Mouse (Mus musculus) brain, embryonic 14.5 days (tissue): ENCODE data around the gene Spin1. TPM values are rescaled to one million over a fixed set of nuclear protein-coding genes. Genes with fewer than 3 reads are reported as not detected.

Experiments used
- DNase-seq: peaks from one replicate; pipeline ENCODE4 v3.0.0-alpha.2; 2011; ENCODE audit warnings: low read depth
- CTCF ChIP-seq: fragments of 200-500 bp; IDR thresholded peaks from 2 replicates; pipeline ENCODE4 v1.5.1; 2012; ENCODE audit warnings: inconsistent platforms, mild to moderate bottlenecking, moderate library complexity, borderline replicate concordance; ENCODE audit not compliant: insufficient read depth, insufficient read length; ENCODE audit errors: extremely low read depth
- POLR2A ChIP-seq: fragments of 200-500 bp; IDR thresholded peaks from 2 replicates; pipeline ENCODE4 v1.6.1; 2012; ENCODE audit warnings: mild to moderate bottlenecking, inconsistent platforms, borderline replicate concordance; ENCODE audit not compliant: poor library complexity, insufficient read depth, insufficient read length, severe bottlenecking; ENCODE audit errors: extremely low read depth
- polyA plus RNA-seq: library from polyadenylated mRNA; depleted of rRNA; stranded (reverse); fragments of >200 nt; gene quantifications from 2 replicates; pipeline ENCODE4 v1.2.3, GENCODE M21; 2012

The Spin1 gene
- polyA plus RNA-seq, 1 experiment: 128 TPM

GRCm38 (mm10) chr13:51080801-51081200, 19.9 kb upstream of the Spin1 start:
- TF ChIP-seq CTCF (no peak), POLR2A (no peak)
- DNase-seq: no peak

GRCm38 (mm10) chr13:51084241-51084640, 16.4 kb upstream of the Spin1 start:
- no peak for TF ChIP-seq CTCF
- TF ChIP-seq POLR2A: no peak

GRCm38 (mm10) chr13:51085941-51086340, 14.7 kb upstream of the Spin1 start:
- TF ChIP-seq CTCF: no peak
- no peak for DNase-seq

More at GRCm38 (mm10) chr13:51084241-51084640, 16.4 kb upstream of the Spin1 start:
- DNase-seq: no peak

- DNase-seq: no peak
- TF ChIP-seq CTCF (no peak), POLR2A (no peak)
These were observed 13.4 kb upstream of the Spin1 start for GRCm38 (mm10) chr13:51087253-51087652.

GRCm38 (mm10) chr13:51088207-51088606, 12.5 kb upstream of the Spin1 start:
- no peak for TF ChIP-seq CTCF
- TF ChIP-seq POLR2A: no peak
- no peak for DNase-seq

- TF ChIP-seq CTCF (no peak), POLR2A (no peak)
- no peak for DNase-seq
These were observed 11.6 kb upstream of the Spin1 start for GRCm38 (mm10) chr13:51089058-51089457.

GRCm38 (mm10) chr13:51090105-51090661, 10.5 kb upstream of the Spin1 start:
- TF ChIP-seq POLR2A (no peak), CTCF (no peak)

GRCm38 (mm10) chr13:51093430-51093829, 7.2 kb upstream of the Spin1 start:
- TF ChIP-seq CTCF: no peak
- no peak for TF ChIP-seq POLR2A
- no peak for DNase-seq

More at GRCm38 (mm10) chr13:51090105-51090661, 10.5 kb upstream of the Spin1 start:
- no peak for DNase-seq

GRCm38 (mm10) chr13:51094323-51095195, 6.1 kb upstream of the Spin1 start:
- no peak for DNase-seq
- TF ChIP-seq POLR2A: no peak
- no peak for TF ChIP-seq CTCF

GRCm38 (mm10) chr13:51095196-51095715, 5.4 kb upstream of the Spin1 start:
- no peak for TF ChIP-seq POLR2A
- no peak for TF ChIP-seq CTCF
- DNase-seq: no peak

GRCm38 (mm10) chr13:51096644-51097043, 4.0 kb upstream of the Spin1 start:
- TF ChIP-seq POLR2A (no peak), CTCF (no peak)

GRCm38 (mm10) chr13:51099560-51100232, 984 bp upstream of the Spin1 start:
- no peak for TF ChIP-seq CTCF
- TF ChIP-seq POLR2A: no peak
- peak; percentile 73 for DNase-seq

More at GRCm38 (mm10) chr13:51096644-51097043, 4.0 kb upstream of the Spin1 start:
- no peak for DNase-seq
